Mouse (Mus musculus) heart, embryonic 14.5 days (tissue): ENCODE measurements at regions not wholly inside any gene's neighbourhood (a gene's known extent, or its start where the extent isn't known, plus 50 kb on each side); places are given as distances from the start of the nearest gene placed in this dataset.
A peak's percentile ranks its signal among the peaks of the same experiment; 100 is the strongest.

Experiments
- ATAC-seq: fragments of 200-750 bp; cut with Nextera tagmentation; 2 replicates; pipeline ENCODE4 v1.8.0; 2017; ENCODE audit warnings: low read depth, moderate TSS enrichment; ENCODE audit not compliant: insufficient number of reproducible peaks, insufficient read depth, low FRiP score
- H3K27ac ChIP-seq, 2 experiments: fragments of 200-500 bp in 1 of 2; fragments of 300-500 bp in 1 of 2; sonication (generic) in 1 of 2; replicated peaks in 1 of 2; 2 replicates each; pipeline ENCODE4 v1.5.1; 2012 to 2014; ENCODE audit warnings: low read depth in 2 of 2, low read length in 2 of 2, control low read depth in 1 of 2, mild to moderate bottlenecking in 1 of 2, mixed read lengths in 1 of 2; ENCODE audit not compliant: control insufficient read depth in 1 of 2, insufficient read depth in 1 of 2
- H3K27me3 ChIP-seq: fragments of 300-500 bp; sonication (generic); 2 replicates; pipeline ENCODE4 v1.6.1; 2014; ENCODE audit warnings: mild to moderate bottlenecking, low read length, control low read depth; ENCODE audit not compliant: control insufficient read depth, insufficient read depth
- H3K36me3 ChIP-seq: fragments of 300-500 bp; sonication (generic); 2 replicates; pipeline ENCODE4 v1.6.1; 2014; ENCODE audit warnings: mild to moderate bottlenecking, control low read depth, low read length, mixed read lengths; ENCODE audit not compliant: control insufficient read depth, insufficient read depth
- H3K4me1 ChIP-seq, 2 experiments: fragments of 200-500 bp in 1 of 2; fragments of 300-500 bp in 1 of 2; sonication (generic) in 1 of 2; 2 replicates each; pipeline ENCODE4 v1.6.1; 2012 to 2014; ENCODE audit warnings: low read length in 2 of 2, control low read depth in 1 of 2, mixed read lengths in 1 of 2; ENCODE audit not compliant: control insufficient read depth in 2 of 2, insufficient read depth in 2 of 2
- H3K4me2 ChIP-seq: fragments of 300-500 bp; sonication (generic); 2 replicates; pipeline ENCODE4 v1.6.1; 2014; ENCODE audit warnings: mild to moderate bottlenecking, low read length
- H3K4me3 ChIP-seq, 2 experiments: fragments of 200-500 bp in 1 of 2; fragments of 300-500 bp in 1 of 2; sonication (generic) in 1 of 2; 2 replicates each; pipeline ENCODE4 v1.5.1; 2012 to 2014; ENCODE audit warnings: low read length in 2 of 2, mild to moderate bottlenecking in 2 of 2, control low read depth in 1 of 2, low read depth in 1 of 2, moderate library complexity in 1 of 2; ENCODE audit not compliant: control insufficient read depth in 1 of 2, insufficient read depth in 1 of 2
- H3K9ac ChIP-seq: fragments of 300-500 bp; sonication (generic); 2 replicates; pipeline ENCODE4 v1.6.1; 2014; ENCODE audit warnings: mild to moderate bottlenecking, low read length
- H3K9me3 ChIP-seq: fragments of 300-500 bp; sonication (generic); 2 replicates; pipeline ENCODE4 v1.6.1; 2016; ENCODE audit warnings: low read length, control low read depth; ENCODE audit not compliant: control insufficient read depth
- WGBS: fragments of 180-500 bp; shearing (Covaris S2); extraction: QIAGEN DNeasy Blood & Tissue Kit; methylation state at CpG from one replicate; pipeline ENCODE4 v1.1.7; 2014; 5-methylcytosine and 5-hydroxymethylcytosine counted together

DNA sequence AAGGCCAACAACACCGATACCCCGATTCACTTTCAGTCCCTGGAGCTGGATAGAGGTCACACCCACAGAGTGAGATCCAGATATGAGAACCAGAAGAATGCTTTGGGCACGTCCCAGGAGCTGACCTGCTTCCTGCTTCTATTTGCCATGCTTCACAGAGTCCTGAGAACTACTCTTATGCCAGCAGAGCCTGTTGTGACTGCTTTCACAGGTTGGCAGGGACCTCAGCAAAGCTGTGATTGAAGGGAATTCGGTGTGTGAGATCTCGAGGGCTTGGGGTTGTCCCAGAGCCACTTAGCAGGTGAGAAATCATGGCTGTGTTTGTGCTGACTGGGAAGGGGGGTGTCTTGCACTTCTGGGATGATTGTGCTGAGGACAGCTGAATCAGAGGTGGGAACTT is 197.5 kb upstream of the Kif2a start:
- Histone ChIP-seq H3K27ac (no peak overlapping the region), H3K9me3 (no peaks in the 10 kb centered on the region), H3K4me1 (no peaks in the 10 kb centered on the region), H3K27me3 (no peaks in the 10 kb centered on the region), H3K4me2 (no peak overlapping the region), H3K9ac (no peak overlapping the region), H3K4me3 (no peak overlapping the region), H3K36me3 (no peaks in the 10 kb centered on the region)
- ATAC-seq: no peak
- WGBS: 39% methylated on average over 5 of the region's 5 CpGs

DNA sequence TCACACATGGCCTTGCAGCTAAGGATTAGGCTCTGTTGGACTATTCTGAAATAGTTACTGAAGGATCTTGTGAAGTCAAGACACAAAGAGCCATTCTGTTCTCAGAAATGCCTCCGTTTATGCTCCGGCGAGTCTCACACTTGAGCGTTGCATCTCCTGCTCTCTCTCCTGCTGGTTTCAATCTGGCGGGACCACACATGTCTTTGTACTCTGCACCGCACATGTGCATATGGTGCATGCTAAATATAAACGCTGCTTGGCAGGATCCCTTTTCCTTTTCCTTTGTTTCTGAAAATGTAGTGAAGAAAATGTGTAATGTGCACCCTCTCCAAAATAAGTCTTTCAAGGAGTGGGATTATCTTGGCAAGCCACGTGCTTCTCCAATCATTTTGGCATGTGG is 196.4 kb upstream of the Kif2a start:
- 87% methylated on average over 8 of the region's 8 CpGs for WGBS
- H3K4me1 ChIP-seq: no peaks in the 10 kb centered on the region
- H3K4me2 ChIP-seq: no peak overlapping the region
- H3K9ac ChIP-seq: no peak overlapping the region
- H3K27me3 ChIP-seq: no peaks in the 10 kb centered on the region
- H3K27ac ChIP-seq: no peak overlapping the region
- H3K36me3 ChIP-seq: no peaks in the 10 kb centered on the region
- no peak overlapping the region for H3K4me3 ChIP-seq
- ATAC-seq: no peak
- no peaks in the 10 kb centered on the region for H3K9me3 ChIP-seq

DNA sequence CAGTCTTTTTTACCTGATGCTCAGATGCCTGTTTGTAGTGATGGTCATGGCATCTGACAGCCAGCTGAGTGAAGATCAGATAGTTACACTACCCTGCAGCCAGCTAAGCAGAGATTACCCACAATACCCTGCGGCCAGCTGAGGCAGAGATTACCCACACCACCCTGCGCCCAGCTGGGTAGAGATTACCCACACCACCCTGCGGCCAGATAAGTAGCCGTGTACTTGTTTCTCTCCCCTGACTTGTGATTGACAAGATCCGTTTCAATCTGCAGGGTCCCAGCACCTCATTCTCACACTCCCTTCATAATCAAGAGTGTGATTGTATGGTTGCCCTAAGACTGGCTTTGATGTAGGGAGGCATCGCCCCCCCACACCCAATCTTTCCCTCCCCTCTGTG is 195.9 kb upstream of the Kif2a start:
- WGBS: 55% methylated on average over 6 of the region's 6 CpGs
- ATAC-seq: no peak
- no peak overlapping the region for H3K27ac ChIP-seq
- no peak overlapping the region for H3K9ac ChIP-seq
- H3K4me3 ChIP-seq: no peak overlapping the region
- H3K4me1 ChIP-seq: no peaks in the 10 kb centered on the region
- no peak overlapping the region for H3K4me2 ChIP-seq
- no peaks in the 10 kb centered on the region for H3K27me3 ChIP-seq
- no peaks in the 10 kb centered on the region for H3K36me3 ChIP-seq
- H3K9me3 ChIP-seq: no peaks in the 10 kb centered on the region

DNA sequence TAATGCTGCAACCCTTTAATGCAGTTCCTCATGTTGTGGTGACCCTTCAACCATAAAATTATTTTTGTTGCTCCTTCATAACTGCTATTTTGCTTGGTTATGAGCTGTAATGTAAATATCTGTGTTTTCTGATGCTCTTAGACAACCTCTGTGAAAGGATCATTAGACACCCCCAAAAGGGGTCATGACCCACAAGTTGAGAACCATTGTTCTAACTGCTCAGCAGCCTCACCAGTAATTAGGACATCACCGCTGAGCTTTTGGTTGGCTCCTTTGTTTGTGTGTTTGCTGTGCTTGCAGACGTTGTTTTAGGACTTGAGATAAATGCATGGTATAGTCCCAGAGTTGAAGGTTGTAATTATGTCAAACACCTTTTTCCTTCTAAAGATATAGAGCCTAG is 191.4 kb upstream of the Kif2a start:
- no peaks in the 10 kb centered on the region for H3K4me1 ChIP-seq
- no peak overlapping the region for H3K4me3 ChIP-seq
- no peaks in the 10 kb centered on the region for H3K27me3 ChIP-seq
- no peak overlapping the region for H3K27ac ChIP-seq
- no peaks in the 10 kb centered on the region for H3K9me3 ChIP-seq
- no peaks in the 10 kb centered on the region for H3K36me3 ChIP-seq
- H3K4me2 ChIP-seq: no peak overlapping the region
- no peak overlapping the region for H3K9ac ChIP-seq
- ATAC-seq: no peak
- WGBS: 66% methylated on average over 2 of the region's 2 CpGs

DNA sequence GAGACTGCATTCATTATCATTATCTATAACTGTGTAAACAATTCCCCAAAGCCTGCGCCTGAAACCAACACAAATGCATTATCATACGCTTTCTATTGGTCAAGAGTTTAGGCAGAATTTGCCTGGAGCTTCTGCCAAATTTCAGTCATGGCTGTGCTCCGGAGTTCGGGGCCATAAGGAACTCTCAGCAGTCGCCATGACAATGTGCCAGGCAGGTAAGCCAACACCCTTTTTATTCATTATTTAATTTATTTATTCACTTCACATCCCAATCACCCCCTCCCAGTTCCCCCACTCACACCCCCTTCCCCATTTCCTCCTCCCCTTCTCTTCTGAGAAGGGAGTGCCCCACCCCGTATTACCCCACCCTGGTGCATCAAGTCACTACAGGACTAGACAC is 188.8 kb upstream of the Kif2a start:
- no peaks in the 10 kb centered on the region for H3K36me3 ChIP-seq
- 69% methylated on average over 6 of the region's 6 CpGs for WGBS
- no peaks in the 10 kb centered on the region for H3K4me1 ChIP-seq

DNA sequence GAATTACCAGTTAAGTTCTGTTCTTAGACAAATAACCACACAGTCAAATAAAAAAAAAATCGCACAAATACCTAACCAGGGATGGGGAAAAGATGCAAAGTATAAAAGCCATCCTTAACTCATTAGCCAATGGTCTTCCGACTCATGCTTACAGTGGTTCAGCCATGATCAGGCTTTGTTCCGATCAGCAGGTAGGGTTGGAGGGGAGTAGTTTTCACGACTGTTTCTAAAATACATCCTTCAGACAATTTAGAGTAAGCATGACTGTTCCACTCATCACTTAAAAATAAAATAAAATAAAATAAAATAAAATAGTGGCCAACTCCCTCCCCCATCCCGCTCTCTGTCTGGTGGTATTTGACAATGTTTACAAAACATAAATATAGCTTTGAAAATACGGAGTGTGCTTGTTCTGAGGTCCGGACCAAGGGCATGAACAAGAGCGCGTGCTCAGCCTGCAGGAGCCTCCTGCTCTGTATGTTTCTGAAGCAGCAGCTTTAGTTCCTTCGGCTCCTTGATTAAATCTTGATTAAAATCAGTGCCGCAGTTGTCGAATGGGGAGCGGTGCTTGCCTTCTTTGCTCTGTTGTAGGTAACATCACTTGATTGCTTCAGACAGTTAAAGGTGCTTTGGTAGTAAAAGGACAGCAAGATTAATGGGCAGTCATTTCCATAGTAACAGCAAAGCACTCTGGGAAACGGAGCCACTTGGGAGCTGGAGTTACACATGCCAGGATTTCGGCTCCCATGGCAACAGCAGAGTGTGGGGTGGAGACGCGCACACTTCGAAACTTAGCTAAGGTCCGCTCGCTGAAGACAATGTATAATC is 185.6 kb upstream of the Kif2a start:
- H3K36me3 ChIP-seq: no peaks in the 10 kb centered on the region
- no peak overlapping the region for H3K9ac ChIP-seq
- peak overlapping the region; percentile 40 for H3K4me2 ChIP-seq
- no peaks in the 10 kb centered on the region for H3K9me3 ChIP-seq
- ATAC-seq: no peak
- 0 out of 4 replicates have a peak overlapping the region, but pooled peaks of 1 of the 2 experiments have one; percentile 6 for H3K4me3 ChIP-seq
- WGBS: 59% methylated on average over 20 of the region's 20 CpGs
- no peak overlapping the region for H3K27ac ChIP-seq
- H3K4me1 ChIP-seq: no peaks in the 10 kb centered on the region
- H3K27me3 ChIP-seq: no peaks in the 10 kb centered on the region

More for the DNA sequence above, 188.8 kb upstream of the Kif2a start:
- no peak overlapping the region for H3K27ac ChIP-seq
- no peak overlapping the region for H3K9ac ChIP-seq
- ATAC-seq: no peak
- no peaks in the 10 kb centered on the region for H3K9me3 ChIP-seq
- H3K4me2 ChIP-seq: no peak overlapping the region
- no peaks in the 10 kb centered on the region for H3K27me3 ChIP-seq
- H3K4me3 ChIP-seq: no peak overlapping the region

DNA sequence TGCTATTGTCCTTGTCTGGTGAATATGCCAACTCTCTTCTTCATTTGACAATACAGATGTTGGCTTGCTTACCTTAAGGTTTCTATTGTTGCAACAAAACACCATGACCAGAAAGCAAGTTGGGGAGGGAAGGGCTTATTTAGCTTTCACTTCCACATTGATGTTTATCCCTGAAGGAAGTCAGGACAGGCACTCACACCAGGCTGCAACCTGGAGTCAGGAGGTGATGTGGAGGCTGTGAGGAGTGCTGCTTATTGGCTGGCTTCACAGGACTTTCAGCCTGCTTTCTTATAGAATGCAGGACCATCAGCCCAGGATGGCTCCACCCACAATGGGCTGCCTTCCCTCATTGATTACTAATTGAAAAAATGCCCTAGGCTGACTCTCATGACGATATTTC is 177.9 kb upstream of the Kif2a start:
- Histone ChIP-seq H3K36me3 (no peaks in the 10 kb centered on the region), H3K27me3 (no peaks in the 10 kb centered on the region), H3K9ac (no peak overlapping the region), H3K4me1 (no peaks in the 10 kb centered on the region), H3K9me3 (no peaks in the 10 kb centered on the region), H3K4me2 (no peak overlapping the region), H3K4me3 (no peak overlapping the region), H3K27ac (no peak overlapping the region)
- WGBS: 42% methylated on average over 1 of the region's 1 CpGs
- ATAC-seq: no peak

DNA sequence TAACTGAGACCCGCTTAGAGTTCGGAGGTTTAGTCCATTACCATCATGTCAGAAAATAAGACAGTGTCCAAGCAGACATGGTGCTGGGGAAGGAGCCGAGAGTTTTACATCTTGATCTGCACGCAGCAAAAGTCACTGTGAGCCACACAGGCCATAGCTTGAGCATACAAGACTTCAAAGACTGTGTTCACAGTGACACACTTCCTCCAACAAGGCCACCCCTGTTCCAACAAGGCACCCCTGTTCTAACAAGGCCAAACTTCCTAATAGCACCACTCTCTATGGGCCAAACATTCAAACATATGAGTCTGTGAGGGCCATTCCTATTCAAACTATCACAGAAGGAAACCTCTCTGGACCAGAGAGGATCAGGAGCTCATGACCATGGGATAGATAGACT is 171.5 kb upstream of the Kif2a start:
- Histone ChIP-seq H3K36me3 (no peaks in the 10 kb centered on the region), H3K9ac (no peak overlapping the region), H3K4me1 (no peaks in the 10 kb centered on the region), H3K27ac (no peak overlapping the region), H3K27me3 (no peaks in the 10 kb centered on the region), H3K4me3 (no peak overlapping the region), H3K4me2 (no peak overlapping the region), H3K9me3 (no peaks in the 10 kb centered on the region)
- WGBS: 90% methylated on average over 4 of the region's 4 CpGs
- ATAC-seq: no peak
